Mouse (Mus musculus) gastrocnemius, adult 8-10 months (tissue): ENCODE measurements around the gene Surf4. TPM values are rescaled to one million over a fixed set of nuclear protein-coding genes. Genes with fewer than 3 reads are reported as not detected.
A peak's percentile ranks its signal among the peaks of the same experiment; 100 is the strongest.

Source experiments
- DNase-seq, 2 experiments: peaks; one replicate each; pipeline ENCODE4 v3.0.0; 2022; ENCODE audit warnings: low spot score in 2 of 2
- total RNA-seq, 4 experiments: library from RNA; stranded (reverse); gene quantifications; 2 replicates each; pipeline ENCODE4 v1.2.4; 2022

The Surf4 gene
- total RNA-seq, 4 experiments from 2014 or later = 76.1 to 81.4 (median 79.4) TPM

DNA sequence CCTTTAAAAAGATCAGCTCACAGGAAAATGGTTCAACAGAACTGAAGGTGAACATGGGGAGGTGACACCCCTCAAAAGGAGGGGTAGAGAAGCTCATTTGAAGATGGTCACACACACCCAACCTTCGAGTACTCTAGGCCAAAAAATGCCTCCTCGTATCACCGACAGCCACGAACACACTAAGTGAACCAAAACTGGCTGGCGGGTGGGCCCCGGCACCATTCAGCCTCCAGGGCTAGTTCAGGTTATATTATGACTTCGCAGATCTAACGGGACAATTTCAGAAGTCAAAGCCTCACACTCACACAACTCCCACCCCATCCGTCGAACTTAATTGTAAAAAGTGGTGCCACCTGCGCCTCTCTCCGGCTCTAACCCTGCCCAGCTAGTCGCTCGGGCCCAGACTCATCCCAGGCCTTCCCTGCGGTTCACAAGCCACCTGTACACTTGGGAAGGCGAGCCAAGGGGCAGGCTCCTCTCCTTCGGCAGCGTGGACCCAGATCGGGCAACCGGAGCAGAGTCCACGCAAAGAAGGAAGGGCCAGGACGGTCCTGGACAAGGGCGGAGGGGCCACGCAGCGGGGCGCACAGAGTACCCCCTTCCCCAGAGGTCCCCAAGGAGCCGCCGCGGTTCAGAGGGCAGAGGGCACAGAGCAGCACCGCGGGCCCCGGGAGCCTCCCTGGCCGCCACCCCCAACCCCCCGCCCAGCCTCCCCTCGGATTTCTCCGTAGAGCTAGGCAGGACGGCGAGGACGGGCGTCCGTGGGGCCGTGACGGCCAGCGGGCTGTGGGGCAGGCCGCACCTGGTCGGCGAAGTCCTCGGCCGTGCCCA lies 1.0 kb downstream of the Surf4 start:
- DNase-seq = peak; percentile 10 to 21

DNA sequence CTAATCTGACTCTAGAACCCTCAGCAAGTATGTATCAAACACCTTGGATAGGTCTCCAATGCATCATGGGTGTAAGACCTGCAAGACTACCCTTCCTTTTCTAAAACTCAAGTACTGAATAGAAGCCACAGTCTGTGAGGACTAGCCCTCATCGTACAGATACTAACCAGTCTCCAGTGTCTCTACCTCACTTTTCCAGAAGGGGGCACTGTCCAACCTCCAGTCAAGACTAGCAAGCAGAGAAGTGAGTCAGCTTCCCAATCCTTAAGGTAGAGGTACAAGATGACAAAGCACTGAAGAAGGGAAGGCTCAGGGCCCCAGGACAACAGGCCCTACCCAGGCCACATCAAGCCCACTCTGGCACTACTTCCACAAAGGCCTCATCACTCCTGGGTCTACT lies 3.3 kb downstream of the Surf4 start:
- DNase-seq = peak; percentile 29 to 39

DNA sequence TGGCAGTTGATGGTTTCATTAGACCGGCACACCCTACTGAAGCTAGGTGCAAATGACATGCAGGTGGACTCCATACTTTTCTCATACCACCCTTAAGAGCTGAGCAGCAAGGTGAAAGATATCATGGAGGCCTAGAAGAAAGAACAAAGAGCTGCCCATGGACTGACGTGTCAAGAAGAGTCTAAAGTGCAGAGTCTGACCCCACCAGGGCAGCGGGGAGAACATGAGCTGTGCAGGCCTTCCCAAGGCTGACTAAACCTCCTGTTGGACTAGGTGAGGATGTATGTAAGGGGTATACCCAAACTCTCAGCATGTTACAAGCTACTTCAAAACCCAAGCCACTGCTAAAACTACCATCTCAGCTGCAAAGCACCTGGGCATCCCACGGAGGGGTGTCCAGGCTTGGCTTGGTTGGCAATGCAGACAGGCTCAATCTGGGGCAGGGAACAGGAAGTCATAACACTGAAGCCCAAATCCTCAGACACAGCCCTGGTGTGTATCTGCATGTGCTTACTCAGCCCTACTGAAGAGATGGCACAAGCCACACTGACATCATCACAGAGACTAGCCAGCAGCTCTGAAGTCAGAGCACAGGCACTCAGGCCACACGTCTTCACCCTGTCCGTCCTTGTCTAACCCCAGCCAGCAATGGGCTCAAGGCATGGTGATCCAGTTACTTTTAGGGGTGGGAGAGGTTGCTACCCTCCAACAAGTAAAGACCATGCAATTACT lies 5.8 kb downstream of the Surf4 start:
- no peak for DNase-seq

DNA sequence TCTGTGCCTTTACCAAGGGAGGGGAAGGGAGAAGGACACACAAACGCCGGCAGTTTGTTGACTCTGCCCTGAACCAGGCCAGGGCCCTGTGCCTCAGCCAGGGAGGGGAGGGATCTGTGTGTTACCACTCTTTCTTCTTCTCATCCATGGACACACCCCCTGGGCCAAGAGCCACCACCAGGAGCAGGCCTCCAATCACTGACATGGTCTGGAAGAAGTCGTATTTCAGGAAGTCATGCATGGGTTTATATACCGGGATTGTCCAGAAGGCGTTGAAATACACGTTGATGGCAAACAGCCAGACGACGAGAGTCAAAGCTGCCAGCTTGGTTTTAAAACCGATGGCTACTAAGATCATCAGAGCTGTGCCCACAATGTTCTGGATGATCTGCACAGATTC lies 11.9 kb downstream of the Surf4 start:
- no peak for DNase-seq

DNA sequence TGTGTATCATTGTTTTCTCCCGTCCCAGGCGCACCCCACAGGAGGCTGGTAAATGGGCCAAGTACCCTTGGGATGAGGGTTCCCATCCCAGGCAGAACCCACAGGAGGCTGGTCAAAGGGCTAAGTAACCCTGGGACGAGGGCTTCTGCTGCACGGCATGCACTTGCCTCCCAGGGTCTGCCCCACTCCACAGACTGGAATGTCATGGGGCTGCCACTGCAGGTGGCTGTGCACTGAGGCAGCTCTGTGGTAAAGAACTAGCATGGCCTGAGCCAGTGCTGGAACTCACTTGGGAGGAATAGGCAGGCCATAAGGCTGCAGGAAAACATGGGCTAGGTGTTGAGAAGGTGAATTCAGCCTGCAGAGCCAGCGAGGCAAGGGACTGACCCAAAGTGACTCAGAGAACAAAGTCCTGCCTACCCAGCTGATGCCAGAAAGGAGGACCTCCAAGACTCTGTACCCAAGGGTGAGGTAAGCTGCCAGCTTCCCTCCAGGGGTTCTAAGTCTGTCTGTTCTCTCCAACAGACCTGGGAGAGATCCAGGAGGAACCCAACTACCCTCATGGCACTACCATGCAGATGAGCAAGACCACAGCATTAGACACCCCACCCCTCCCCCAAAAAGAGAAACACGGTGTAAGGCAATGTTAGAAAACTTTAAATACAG lies 13.4 kb downstream of the Surf4 start:
- DNase-seq = no peak

DNA sequence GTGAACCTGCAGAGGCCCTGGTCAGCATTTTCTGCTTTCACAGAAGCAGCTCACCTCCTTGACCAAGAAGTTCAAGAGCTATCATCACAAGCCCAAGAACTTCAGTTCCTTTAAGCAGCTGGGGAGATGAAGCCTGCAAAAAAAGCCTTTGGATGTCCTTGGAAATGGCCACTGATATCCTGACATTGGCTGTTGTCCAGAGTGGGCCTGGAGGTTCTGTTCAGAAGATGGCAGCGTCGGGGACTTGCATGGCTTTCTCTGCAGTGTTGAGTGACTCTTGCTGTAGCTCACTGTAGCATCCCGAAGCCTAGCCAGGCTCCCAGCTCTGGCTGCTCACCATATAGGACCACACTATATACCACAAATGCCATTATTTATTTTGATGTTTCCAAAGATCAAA lies 14.0 kb downstream of the Surf4 start:
- no peak for DNase-seq

DNA sequence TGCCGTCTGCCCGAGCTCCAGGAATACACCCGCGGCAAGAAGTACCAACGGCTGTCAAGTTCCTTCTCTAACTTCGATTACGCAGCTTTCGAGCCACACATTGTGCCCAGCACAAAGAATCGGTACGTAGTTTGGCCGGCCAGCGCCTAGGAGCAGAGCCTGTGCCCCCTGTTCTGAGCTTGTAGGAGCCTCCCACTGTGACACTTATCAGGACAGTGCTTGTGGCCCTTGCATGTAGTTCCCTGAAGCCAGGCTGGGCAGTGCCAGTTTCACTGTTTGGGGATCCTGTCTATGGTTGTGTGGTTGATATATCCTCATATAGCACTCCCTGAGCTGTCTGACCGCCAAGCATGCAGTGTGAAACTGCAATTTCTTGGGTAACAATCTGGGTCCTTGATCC lies 17.0 kb downstream of the Surf4 start:
- no peak for DNase-seq

DNA sequence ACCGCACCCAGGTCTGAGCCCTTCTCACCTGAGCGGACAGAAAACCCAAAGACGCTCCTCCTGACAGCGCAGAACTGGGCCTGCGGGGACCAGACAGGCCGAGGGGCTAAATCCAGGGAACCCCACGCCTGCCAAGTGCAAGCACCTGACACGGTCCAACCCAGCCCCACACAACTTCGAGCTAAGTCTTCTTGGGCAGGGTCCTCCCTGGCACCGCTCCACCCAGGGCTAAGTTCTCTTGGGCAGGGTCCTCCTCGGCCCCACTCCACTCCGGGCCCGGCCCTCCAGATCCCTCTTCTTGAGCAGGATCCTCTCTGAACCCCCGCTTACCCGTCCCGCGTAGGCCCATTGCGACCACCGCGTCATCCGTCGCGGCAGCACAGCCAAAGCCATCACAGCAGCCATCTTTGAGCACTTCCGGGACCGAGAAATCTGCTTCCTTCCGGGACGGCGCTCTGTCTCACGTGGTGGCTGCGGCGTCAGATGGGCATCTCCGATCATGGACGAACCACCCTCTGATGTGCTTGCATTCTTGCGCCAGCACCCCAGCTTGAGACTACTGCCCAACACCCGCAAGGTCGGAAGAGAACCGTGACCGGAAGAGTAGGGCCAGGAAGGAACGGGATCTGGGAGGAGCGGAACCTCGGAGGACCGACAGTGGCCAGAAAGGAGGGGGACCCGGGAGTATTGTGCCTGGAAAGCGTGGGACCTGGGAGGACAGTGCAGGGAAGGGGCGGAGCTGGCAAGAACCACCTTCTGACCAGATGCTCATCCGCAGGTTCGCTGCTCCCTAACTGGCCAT lies 17.6 kb downstream of the Surf4 start, which contains the start of the genes Surf2 and Surf1:
Gene Surf2 (plus strand): TSS at position 441 of the 802 bp plus-strand sequence.
Gene Surf1 (minus strand): TSS at position 604 of the 802 bp plus-strand sequence.
- DNase-seq = peak; percentile 63 to 66

DNA sequence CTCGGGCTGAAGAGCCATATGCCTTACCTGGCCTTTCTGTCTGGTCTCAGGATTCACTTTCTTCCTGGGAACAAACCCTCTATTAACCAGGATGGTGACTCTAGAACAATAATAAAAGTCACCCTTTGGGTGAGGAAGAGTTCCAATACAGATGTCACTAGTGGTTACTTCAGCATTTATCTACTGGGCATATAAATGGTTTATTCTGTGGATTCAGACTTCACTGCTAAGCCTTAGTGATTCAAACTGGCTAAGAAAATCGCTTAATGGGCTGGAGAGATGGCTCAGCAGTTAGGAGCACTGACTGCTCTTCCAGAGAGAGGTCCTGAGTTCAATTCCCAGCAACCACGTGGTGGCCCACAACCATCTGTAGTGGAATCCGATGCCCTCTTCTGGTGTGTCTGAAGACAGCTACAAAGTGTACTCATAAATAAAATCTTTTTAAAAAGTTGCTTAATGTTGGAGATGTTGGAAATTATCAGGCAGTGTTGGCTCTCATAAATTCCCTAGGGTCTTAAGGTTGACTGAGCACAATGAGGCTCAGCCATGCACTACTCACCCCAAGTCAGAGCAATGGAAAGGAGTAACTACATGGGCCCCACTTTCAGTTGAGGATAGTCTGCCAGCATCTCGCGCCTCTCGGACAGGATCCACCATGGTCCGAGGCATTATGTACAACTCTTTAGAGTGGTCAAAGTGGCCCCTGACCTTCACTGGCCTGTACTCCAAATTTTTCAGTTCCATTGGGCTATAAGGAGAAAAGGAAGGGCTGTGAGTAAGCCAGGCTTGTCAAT lies 19.4 kb downstream of the Surf4 start:
- no peak for DNase-seq

DNA sequence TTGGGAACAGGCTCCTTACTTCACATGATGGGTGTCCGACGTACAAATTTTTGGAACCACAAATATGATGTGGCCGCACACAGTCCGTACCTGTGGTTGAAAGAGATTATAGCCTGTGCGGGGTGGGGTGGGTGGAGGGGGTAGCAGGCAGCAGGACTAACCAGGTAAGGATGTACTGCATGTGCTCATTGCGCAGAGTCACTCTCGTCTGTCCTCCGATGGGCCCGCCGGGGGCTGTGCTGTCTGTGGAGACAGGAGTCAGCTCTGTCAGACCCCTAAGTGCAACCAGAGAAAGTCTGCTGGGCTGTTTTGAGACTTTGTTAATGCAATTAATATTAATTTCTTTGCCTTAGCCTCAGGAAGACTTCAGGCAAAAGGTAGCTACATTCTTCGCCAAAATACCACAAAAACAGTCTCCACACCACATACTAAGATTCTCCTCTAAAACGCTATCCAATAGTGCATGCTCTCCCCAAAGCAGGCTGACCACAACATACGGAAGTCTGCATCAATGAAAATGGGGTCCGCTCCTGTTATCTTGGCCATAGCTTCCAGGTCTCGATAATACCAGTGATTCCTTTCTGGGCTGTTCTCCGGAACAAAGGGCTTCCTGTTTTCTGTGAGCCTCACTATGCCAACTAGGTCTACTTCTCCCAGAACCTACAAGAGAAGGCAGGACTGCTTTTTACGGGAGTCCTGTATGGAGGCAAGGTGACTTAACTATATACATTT lies 20.1 kb downstream of the Surf4 start:
- no peak for DNase-seq

DNA sequence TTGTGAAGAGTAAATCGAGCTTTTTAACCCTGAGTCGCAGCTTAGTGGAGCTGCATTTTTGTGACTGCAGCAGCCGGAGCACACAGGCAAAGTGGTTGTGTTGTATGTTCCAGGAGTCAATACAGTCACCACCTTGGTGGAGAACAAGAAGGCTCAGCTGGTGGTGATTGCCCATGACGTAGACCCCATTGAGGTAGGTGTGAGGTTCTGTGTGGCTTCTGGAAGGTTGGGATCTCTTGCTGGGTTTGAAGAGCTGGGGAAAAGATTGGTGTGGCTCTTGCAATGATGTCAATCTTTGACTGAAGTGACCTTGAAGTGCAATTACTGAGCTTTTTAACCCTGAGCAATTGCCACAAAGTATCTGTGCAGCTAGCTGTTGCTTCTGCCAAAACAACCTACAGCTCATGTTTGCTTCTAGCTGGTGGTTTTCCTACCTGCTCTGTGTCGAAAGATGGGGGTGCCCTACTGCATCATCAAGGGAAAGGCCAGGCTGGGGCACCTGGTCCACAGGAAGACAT lies 21.4 kb downstream of the Surf4 start:
- no peak for DNase-seq

DNA sequence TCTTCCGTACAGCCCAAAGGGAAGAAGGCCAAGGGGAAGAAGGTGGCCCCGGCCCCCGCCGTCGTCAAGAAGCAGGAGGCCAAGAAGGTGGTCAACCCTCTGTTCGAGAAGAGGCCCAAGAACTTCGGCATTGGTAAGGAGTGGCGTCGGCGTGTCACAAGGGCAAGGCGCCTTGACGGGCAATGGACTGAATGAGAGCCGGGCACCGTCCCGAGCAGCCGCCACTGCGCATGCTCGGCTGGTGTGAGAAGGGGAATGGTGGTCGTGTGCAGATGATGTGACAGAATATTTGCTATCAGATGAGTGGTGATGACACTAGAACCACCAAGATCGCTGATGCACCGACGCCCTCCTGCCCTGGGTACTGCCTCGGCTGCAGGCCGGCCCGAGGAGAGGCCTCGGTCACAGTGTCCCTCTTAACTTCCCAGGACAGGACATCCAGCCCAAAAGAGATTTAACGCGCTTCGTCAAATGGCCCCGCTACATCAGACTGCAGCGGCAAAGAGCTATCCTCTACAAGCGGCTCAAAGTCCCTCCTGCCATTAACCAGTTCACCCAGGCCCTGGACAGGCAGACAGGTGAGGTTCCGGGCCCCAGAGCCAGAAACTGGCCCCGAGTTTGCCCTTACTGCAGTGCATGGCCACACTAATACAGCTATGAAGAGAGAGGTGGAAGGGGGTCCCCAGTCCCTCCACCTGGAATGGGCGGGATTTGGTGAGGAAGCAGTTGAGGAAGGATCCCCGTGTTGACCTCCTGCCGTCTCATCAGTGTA lies 22.5 kb downstream of the Surf4 start:
- peak in 1 of 2 experiments; percentile 42 for DNase-seq

DNA sequence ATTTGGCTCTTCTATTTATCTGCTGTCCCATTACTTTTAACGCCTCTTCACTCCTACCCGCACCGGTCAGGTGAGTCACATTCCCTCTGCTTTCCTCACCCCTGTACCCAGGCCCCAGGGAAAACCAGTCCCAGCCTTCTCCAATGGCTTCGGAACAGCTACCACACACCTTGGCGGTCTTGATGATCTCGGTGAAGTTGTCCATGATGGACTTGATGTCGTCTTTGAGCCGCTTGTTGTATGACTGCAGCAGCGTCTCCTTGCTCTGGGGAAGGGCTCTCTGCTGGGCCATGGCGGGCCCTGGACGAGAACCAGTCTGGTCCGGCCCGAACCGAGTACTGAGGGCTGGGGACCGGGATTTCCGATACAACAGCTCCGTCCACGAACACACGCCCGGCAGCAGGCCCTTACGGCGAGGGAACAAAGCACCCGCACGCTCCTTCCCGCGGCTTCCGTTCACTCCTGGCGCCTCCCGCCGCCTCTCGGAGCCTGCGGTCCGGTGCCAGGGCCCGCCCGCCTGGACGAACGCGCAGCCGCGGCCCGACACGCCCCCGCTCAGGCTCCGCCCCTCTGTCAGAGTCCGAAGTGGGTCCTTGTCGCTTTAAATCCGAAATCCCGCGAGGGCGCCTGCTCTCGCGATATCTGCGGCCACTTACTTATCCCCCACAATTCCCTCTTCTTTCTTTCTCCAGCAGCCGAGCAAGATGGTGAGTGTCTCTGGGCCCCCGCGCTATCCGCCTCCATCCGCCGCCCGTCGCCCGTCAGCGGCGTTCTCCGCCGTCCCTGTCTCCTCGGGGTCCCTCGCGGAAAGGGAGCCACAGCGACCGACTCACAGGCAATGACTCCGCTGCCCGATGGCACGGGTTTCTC lies 23.4 kb downstream of the Surf4 start, which contains the start of the genes Med22 and Rpl7a:
Gene Med22 (minus strand): TSS at position 554 of the 870 bp plus-strand sequence.
Gene Rpl7a (plus strand): TSS at position 641 of the 870 bp plus-strand sequence.
- DNase-seq = peak; percentile 100

DNA sequence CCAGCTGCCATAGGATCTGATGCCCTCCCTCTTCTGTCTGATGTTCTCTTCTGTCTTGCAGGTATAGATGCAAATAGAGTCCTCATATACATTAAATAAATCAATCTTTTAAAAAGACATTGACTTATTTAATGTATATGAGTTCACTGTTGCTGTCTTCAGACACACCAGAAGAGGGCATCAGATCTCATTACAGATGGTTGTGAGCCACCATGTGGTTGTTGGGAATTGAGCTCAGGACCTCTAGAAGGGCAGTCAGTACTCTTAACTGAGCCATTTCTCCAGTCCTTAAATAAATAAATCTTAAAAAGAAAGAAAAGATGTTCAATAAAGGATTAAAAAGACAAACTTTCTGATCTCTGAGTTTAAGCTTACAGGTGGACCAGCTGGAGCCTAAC lies 24.3 kb downstream of the Surf4 start:
- DNase-seq = no peak

DNA sequence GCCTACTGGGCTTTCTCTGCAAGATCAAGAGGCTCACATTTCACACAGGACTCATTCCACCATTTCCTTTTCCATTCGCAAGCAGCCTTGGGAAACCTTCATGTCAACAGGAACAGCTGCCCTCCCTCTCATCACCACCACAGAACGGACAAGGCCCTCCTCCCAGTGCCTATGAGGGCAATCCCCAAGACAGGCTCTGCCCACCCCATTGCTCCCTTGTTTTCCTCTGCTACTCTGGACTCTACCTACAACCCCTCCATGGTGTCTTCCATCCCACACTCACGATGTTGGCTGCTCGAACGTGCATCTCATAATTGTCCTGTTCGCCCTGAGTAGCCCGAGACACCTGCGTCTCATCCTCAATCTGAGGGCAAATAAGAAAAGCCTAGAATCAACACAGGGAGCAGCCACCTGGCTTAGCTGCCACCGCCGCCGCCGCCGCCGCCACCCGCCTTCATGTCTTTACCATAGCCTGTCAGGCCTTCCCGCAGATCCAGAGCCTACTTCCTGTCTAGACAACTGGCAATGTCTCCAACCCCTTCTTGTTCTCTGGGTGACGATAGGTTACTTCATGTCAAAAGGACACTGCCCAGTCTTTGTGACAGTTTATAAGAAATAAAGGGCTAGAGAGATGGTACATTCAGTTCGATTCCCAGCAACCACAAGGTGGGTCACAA lies 24.9 kb downstream of the Surf4 start:
- no peak for DNase-seq

DNA sequence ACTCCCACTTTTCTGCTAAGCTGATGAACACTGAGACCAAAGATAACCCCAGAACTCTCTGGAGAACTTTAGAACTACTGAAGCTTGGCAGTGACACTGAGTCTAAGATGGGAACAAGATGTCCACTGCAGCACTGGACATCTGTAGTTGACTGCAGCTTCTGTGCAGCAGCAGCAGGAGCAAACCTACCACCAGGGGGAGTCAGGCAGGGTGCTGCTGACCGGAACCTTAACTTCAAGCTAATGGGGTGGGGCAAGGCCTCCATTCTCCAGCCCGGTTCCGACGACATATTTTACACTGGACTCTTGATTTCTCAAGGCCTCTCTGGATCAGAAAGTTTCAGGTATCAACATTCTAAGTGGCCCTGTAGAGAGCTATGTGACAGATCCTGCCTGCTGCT lies 26.6 kb downstream of the Surf4 start:
- no peak for DNase-seq

DNA sequence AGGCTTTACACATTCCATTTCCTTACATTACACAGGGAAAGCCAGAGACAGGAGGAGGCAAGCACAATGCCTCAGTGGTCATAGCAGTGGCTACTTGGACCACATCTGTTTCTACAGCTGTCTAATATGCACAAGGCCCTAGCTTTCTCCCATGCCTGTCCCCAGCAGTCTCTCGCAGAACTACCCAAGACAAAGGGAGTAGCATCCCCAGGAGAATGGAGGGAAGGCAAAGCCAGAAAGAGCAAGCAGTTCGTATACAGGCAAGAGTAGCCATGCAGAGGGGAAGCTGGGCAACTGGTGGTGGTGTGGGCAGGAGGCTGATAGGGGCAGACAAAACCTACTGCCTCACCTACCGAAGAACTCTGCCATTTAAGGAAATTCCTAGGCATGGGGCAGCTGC lies 27.3 kb downstream of the Surf4 start:
- no peak for DNase-seq
